Mouse (Mus musculus): ENCODE measurements around the gene Adgrd1. TPM values are rescaled to one million over a fixed set of nuclear protein-coding genes. Genes with fewer than 3 reads are reported as not detected.

The Adgrd1 gene
- polyA plus RNA-seq, 1 experiment: 0.06 TPM

GRCm38 (mm10) chr5:129186260-129186659, 89.7 kb downstream of the Adgrd1 start:
- Histone ChIP-seq H3K4me1 (no peaks in the 10 kb centered on the region), H3K4me3 (replicated peaks) (no peak overlapping the region), H3K36me3 (replicated peaks; ENCODE audit: low read length) (no peaks in the 10 kb centered on the region), H3K9me3 (no peaks in the 10 kb centered on the region), H3K27me3 (replicated peaks) (peaks cover 38% of the 10 kb centered on the region)
- TF ChIP-seq GATA1 (IDR thresholded peaks at IDR 0.05; ENCODE audit: borderline replicate concordance, low read length) (no peak), FLI1 (IDR thresholded peaks at IDR 0.05; ENCODE audit: low read length) (no peak)

DNA sequence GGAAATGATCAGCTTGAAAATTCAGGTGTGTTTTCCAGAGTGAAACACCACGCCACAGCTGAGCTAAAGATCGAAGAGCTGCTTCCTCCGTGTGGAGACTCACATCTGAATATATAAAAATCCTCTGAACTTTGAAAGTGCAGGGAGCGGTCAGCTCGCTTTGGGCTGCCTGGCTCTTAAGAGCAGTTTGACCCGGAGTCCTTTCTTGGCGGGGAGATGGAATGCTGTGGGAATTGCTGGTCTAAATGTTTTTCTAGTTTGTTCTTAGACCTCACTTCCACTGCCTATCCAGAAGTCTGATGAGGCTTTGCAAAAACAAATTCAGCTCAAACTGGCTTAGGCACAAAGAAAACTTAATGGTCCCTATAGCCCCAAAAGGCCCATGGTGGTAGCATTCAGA, 90.4 kb downstream of the Adgrd1 start:
- Histone ChIP-seq H3K4me3 (replicated peaks) (no peak overlapping the region), H3K9me3 (no peaks in the 10 kb centered on the region), H3K4me1 (no peaks in the 10 kb centered on the region), H3K36me3 (replicated peaks; ENCODE audit: low read length) (no peaks in the 10 kb centered on the region), H3K27me3 (replicated peaks) (peaks cover 33% of the 10 kb centered on the region)
- TF ChIP-seq GATA1 (IDR thresholded peaks at IDR 0.05; ENCODE audit: borderline replicate concordance, low read length): no peak
- TF ChIP-seq FLI1 (IDR thresholded peaks at IDR 0.05; ENCODE audit: low read length): no peak

DNA sequence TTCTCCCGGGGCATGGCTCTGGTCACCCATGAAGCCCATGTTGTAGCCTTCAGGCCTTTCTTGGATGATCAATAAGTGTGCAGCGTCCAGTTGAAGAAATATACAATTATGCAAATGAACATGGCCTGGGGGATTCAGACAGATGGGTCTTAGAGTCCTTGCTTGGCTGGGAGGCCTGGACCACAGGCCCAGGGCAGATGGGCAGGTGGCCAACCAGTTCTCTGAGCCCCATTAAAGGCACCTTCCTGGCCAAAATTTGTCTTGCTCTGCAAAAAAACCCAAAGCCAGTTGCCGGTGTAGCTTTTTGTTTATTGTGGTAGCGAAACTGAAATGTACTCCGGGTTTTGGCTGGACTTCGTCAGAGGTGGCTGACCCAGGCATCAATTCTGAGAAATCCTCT, 92.5 kb downstream of the Adgrd1 start:
- no peaks in the 10 kb centered on the region for H3K4me1 ChIP-seq
- no peaks in the 10 kb centered on the region for H3K9me3 ChIP-seq
- no peaks in the 10 kb centered on the region for H3K36me3 ChIP-seq (replicated peaks; ENCODE audit: low read length)
- no peak overlapping the region for H3K4me3 ChIP-seq (replicated peaks)
- H3K27me3 ChIP-seq (replicated peaks): peaks cover 21% of the 10 kb centered on the region
- TF ChIP-seq GATA1 (IDR thresholded peaks at IDR 0.05; ENCODE audit: borderline replicate concordance, low read length): no peak
- no peak for TF ChIP-seq FLI1 (IDR thresholded peaks at IDR 0.05; ENCODE audit: low read length)

DNA sequence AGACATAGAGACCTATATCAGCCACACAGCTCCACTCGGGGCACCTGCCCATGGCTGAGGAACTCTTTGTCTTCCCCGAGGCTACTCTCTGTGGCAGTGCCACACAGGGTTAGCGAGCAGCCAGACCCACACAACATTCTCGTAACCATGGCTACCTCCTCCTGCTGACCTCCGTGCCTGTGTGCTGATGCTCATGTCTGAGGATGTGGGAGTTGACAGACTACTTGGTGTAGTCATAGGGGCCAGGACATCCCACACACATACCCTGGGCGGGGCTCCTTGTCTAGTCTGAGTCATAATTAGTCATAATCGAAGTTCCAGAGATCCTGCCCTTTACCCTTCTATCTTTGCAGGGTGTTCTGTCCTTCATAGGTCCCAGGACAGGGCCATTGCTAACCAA, 93.5 kb downstream of the Adgrd1 start:
- Histone ChIP-seq H3K36me3 (replicated peaks; ENCODE audit: low read length) (no peaks in the 10 kb centered on the region), H3K9me3 (no peaks in the 10 kb centered on the region), H3K4me1 (no peaks in the 10 kb centered on the region), H3K27me3 (replicated peaks) (peaks cover 11% of the 10 kb centered on the region), H3K4me3 (replicated peaks) (no peak overlapping the region)
- no peak for TF ChIP-seq GATA1 (IDR thresholded peaks at IDR 0.05; ENCODE audit: borderline replicate concordance, low read length)
- no peak for TF ChIP-seq FLI1 (IDR thresholded peaks at IDR 0.05; ENCODE audit: low read length)

GRCm38 (mm10) chr5:129196501-129196900, 100.0 kb downstream of the Adgrd1 start:
- Histone ChIP-seq H3K36me3 (replicated peaks; ENCODE audit: low read length) (no peaks in the 10 kb centered on the region), H3K4me3 (replicated peaks) (no peak overlapping the region), H3K4me1 (no peaks in the 10 kb centered on the region), H3K27me3 (replicated peaks) (peaks cover 2% of the 10 kb centered on the region), H3K9me3 (no peaks in the 10 kb centered on the region)
- TF ChIP-seq FLI1 (IDR thresholded peaks at IDR 0.05; ENCODE audit: low read length): no peak
- TF ChIP-seq GATA1 (IDR thresholded peaks at IDR 0.05; ENCODE audit: borderline replicate concordance, low read length): no peak

GRCm38 (mm10) chr5:129196971-129197519, 100.5 kb downstream of the Adgrd1 start:
- Histone ChIP-seq H3K4me3 (replicated peaks) (no peak overlapping the region), H3K36me3 (replicated peaks; ENCODE audit: low read length) (no peaks in the 10 kb centered on the region), H3K4me1 (no peaks in the 10 kb centered on the region), H3K9me3 (no peaks in the 10 kb centered on the region), H3K27me3 (replicated peaks) (peaks cover 2% of the 10 kb centered on the region)
- TF ChIP-seq GATA1 (IDR thresholded peaks at IDR 0.05; ENCODE audit: borderline replicate concordance, low read length): no peak
- TF ChIP-seq FLI1 (IDR thresholded peaks at IDR 0.05; ENCODE audit: low read length): no peak

GRCm38 (mm10) chr5:129200132-129200531, 103.6 kb downstream of the Adgrd1 start:
- Histone ChIP-seq H3K4me3 (replicated peaks) (no peak overlapping the region), H3K9me3 (no peaks in the 10 kb centered on the region), H3K36me3 (replicated peaks; ENCODE audit: low read length) (no peaks in the 10 kb centered on the region), H3K4me1 (no peaks in the 10 kb centered on the region), H3K27me3 (replicated peaks) (peaks cover 8% of the 10 kb centered on the region)
- TF ChIP-seq FLI1 (IDR thresholded peaks at IDR 0.05; ENCODE audit: low read length) (no peak), GATA1 (IDR thresholded peaks at IDR 0.05; ENCODE audit: borderline replicate concordance, low read length) (no peak)

DNA sequence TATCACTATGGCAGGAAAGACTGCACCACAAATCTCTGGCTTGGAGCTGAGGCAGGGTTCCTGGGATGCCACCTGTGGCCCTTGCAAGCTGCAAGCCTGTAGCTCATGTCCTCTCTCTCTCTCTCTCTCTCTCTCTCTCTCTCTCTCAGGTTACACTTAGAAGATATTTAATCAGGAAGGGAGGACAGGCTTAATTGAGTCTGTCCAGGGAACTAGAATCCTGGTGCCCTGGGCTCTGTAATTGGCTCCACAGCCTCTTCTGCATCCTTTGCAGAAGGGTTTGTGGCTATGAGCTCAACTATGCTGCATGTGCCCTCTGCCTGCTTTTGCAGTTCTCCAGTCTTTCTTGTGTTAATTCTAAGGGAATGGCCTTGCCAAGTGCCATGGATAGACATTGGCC, 111.7 kb downstream of the Adgrd1 start:
- peaks cover 3% of the 10 kb centered on the region; the same call in 1 of the 2 replicates for H3K9me3 ChIP-seq
- peaks cover 16% of the 10 kb centered on the region for H3K27me3 ChIP-seq (replicated peaks)
- TF ChIP-seq FLI1 (IDR thresholded peaks at IDR 0.05; ENCODE audit: low read length): no peak
- TF ChIP-seq GATA1 (IDR thresholded peaks at IDR 0.05; ENCODE audit: borderline replicate concordance, low read length): no peak
- no peaks in the 10 kb centered on the region; the same call in 1 of the 2 replicates for H3K4me1 ChIP-seq
- no peak overlapping the region for H3K4me3 ChIP-seq (replicated peaks)
- H3K36me3 ChIP-seq (replicated peaks; ENCODE audit: low read length): no peaks in the 10 kb centered on the region

DNA sequence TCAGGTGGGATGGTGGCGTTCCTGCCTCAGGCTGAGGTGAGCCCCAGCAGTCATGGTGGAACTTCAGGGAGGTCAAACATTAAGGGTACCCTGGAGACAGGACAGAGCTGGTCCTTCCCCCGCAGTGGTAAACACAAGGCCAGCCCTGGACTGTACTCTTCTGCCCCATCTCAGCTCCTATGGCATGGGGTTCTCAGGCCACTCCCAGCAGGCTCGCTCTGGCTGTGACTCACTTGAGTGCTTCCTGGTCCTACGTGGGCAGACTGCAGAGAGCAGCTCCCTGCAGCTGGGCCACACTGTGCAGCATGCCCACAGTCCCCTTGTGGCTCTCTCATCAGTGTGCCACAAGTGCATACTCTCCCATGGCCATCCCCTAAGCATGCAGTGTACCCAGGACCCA, 112.3 kb downstream of the Adgrd1 start:
- TF ChIP-seq FLI1 (IDR thresholded peaks at IDR 0.05; ENCODE audit: low read length): no peak
- no peak for TF ChIP-seq GATA1 (IDR thresholded peaks at IDR 0.05; ENCODE audit: borderline replicate concordance, low read length)
- Histone ChIP-seq H3K36me3 (replicated peaks; ENCODE audit: low read length) (no peaks in the 10 kb centered on the region), H3K4me3 (replicated peaks) (no peak overlapping the region), H3K4me1 (no peaks in the 10 kb centered on the region; the same call in 1 of the 2 replicates), H3K9me3 (peaks cover 3% of the 10 kb centered on the region; the same call in 1 of the 2 replicates), H3K27me3 (replicated peaks) (peaks cover 16% of the 10 kb centered on the region)

DNA sequence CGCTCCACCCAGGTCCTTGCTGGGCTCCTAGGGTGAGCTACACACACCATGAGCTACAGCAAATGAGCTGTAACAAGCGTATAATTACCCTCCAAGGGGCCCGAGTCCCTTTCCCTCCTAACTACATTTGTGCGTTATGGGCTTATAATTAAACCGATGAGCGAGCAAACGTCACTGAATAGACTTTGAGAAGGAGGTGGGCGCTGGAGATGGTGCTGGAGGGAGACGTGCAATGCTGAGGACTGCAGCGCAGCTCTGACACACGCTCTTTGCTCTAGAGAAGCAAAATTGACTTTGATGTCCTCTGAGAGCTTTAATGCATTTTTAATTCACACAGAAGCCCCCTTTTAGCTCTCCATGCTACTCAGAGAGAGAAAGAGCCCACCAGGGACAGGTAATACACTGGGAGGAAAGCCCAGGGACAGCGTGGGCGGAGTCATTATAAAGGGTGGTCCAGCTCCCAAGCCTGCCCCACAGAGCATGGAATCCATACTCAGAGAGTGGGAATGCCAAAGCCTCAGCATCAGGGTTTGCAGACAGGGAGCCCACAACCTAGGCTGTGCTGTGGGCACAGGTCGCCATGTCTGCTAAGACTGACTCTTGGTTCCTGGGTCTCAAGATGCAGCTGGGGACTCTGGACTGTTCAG, 115.0 kb downstream of the Adgrd1 start:
- no peaks in the 10 kb centered on the region for H3K36me3 ChIP-seq (replicated peaks; ENCODE audit: low read length)
- peaks cover 20% of the 10 kb centered on the region for H3K27me3 ChIP-seq (replicated peaks)
- no peak overlapping the region for H3K4me3 ChIP-seq (replicated peaks)
- peaks cover 7% of the 10 kb centered on the region; the same call in 1 of the 2 replicates for H3K9me3 ChIP-seq
- H3K4me1 ChIP-seq: no peaks in the 10 kb centered on the region; the same call in 1 of the 2 replicates
- no peak for TF ChIP-seq GATA1 (IDR thresholded peaks at IDR 0.05; ENCODE audit: borderline replicate concordance, low read length)
- TF ChIP-seq FLI1 (IDR thresholded peaks at IDR 0.05; ENCODE audit: low read length): no peak

Data from megakaryocyte, embryonic 14.5 days (primary cell).